In genomic region chr17:34118873-34119248, GRCm38 (mm10) we compare ENCODE assay signal across 8 mouse cellular contexts. TPM values are rescaled to one million over a fixed set of nuclear protein-coding genes. Genes with fewer than 3 reads are reported as not detected.
DNase-seq lines count a peak whose midpoint lies in the region; ATAC-seq and TF ChIP-seq lines count a peak whose summit lies in the region.

No protein-coding gene starts in this region.

- no peak for DNase-seq in lung, adult 2 months
- DNase-seq in lung, postnatal 25 days (ENCODE audit: low spot score) = no peak
- DNase-seq in embryonic facial prominence, embryonic 14.5 days (ENCODE audit: low spot score) = no peak
- DNase-seq in urinary bladder, adult 18-20 months (ENCODE audit: low spot score in 2 of 2) = no peak
- DNase-seq in embryo, embryonic 9.5 days (ENCODE audit: extremely low spot score) = no peak

- H3K4me2 ChIP-seq in embryonic facial prominence, embryonic 14.5 days (ENCODE audit: low read depth, low read length) = peak overlapping the region; percentile 81
- peak overlapping the region; percentile 82 for H3K4me2 ChIP-seq in intestine, embryonic 15.5 days (replicated peaks)
- H3K4me2 ChIP-seq in neural tube, embryonic 13.5 days = peak overlapping the region; percentile 100

- peaks cover 4% of the 10 kb centered on the region; the same call in 1 of the 2 replicates for H3K4me1 ChIP-seq in lung, adult 2 months (ENCODE audit: control insufficient read depth, insufficient read depth, low read length)
- peaks cover 12% of the 10 kb centered on the region for H3K4me1 ChIP-seq in embryonic facial prominence, embryonic 14.5 days (ENCODE audit: control insufficient read depth, insufficient read depth, low read length)
- H3K4me1 ChIP-seq in intestine, embryonic 15.5 days (replicated peaks) = peaks cover 29% of the 10 kb centered on the region
- H3K4me1 ChIP-seq in neural tube, embryonic 13.5 days (replicated peaks) = peaks cover 46% of the 10 kb centered on the region

- peak overlapping the region; percentile 83 for H3K27ac ChIP-seq in embryonic facial prominence, embryonic 14.5 days (replicated peaks; ENCODE audit: low read depth, low read length)
- H3K27ac ChIP-seq in intestine, embryonic 15.5 days = peak overlapping the region; percentile 100
- H3K27ac ChIP-seq in neural tube, embryonic 13.5 days (replicated peaks) = peak overlapping the region; percentile 100

- TF ChIP-seq CTCF in lung, adult 2 months (IDR thresholded peaks at IDR 0.05; ENCODE audit: insufficient read depth, low read length) = no peak

- under 1% methylated on average over 38 of the region's 38 CpGs for WGBS in lung, adult 2 months
- WGBS in embryonic facial prominence, embryonic 14.5 days = 5% methylated on average over 28 of the region's 38 CpGs
- under 1% methylated on average over 37 of the region's 38 CpGs for WGBS in intestine, embryonic 15.5 days
- under 1% methylated on average over 38 of the region's 38 CpGs for WGBS in neural tube, embryonic 13.5 days

- H3K27me3 ChIP-seq in embryonic facial prominence, embryonic 14.5 days (replicated peaks; ENCODE audit: control insufficient read depth, insufficient read depth, low read length) = no peaks in the 10 kb centered on the region
- no peaks in the 10 kb centered on the region for H3K27me3 ChIP-seq in intestine, embryonic 15.5 days (replicated peaks)
- H3K27me3 ChIP-seq in neural tube, embryonic 13.5 days = no peaks in the 10 kb centered on the region

- peaks cover 53% of the 10 kb centered on the region for H3K36me3 ChIP-seq in embryonic facial prominence, embryonic 14.5 days (ENCODE audit: control insufficient read depth, insufficient read depth, low read length)
- peaks cover 38% of the 10 kb centered on the region for H3K36me3 ChIP-seq in intestine, embryonic 15.5 days
- H3K36me3 ChIP-seq in neural tube, embryonic 13.5 days = peaks cover 47% of the 10 kb centered on the region

- no peaks in the 10 kb centered on the region for H3K9me3 ChIP-seq in embryonic facial prominence, embryonic 14.5 days (ENCODE audit: control insufficient read depth, low read length)
- H3K9me3 ChIP-seq in intestine, embryonic 15.5 days = no peaks in the 10 kb centered on the region
- H3K9me3 ChIP-seq in neural tube, embryonic 13.5 days = no peaks in the 10 kb centered on the region

- peak overlapping the region; percentile 72 for H3K4me3 ChIP-seq in lung, adult 2 months (replicated peaks; ENCODE audit: extremely low read depth, low read depth, low read length)
- H3K4me3 ChIP-seq in embryonic facial prominence, embryonic 14.5 days (ENCODE audit: low read depth, low read length) = peak overlapping the region; percentile 92
- H3K4me3 ChIP-seq in intestine, embryonic 15.5 days (replicated peaks) = peak overlapping the region; percentile 92
- peak overlapping the region; percentile 82 for H3K4me3 ChIP-seq in neural tube, embryonic 13.5 days

- peak; percentile 18; the same call in 1 of the 2 replicates for ATAC-seq in embryonic facial prominence, embryonic 14.5 days (ENCODE audit: low read depth)
- ATAC-seq in intestine, embryonic 15.5 days = peak; percentile 31
- no peak for ATAC-seq in neural tube, embryonic 13.5 days (ENCODE audit: low read depth)
- ATAC-seq in cerebellum, adult (ENCODE audit: insufficient number of reproducible peaks, low FRiP score, low TSS enrichment) = no peak

- TF ChIP-seq POLR2A in lung, adult 2 months (IDR thresholded peaks at IDR 0.05; ENCODE audit: borderline replicate concordance, extremely low read depth, low read depth, low read length) = no peak

- H3K9ac ChIP-seq in embryonic facial prominence, embryonic 14.5 days (ENCODE audit: low read depth, low read length) = peak overlapping the region; percentile 85
- H3K9ac ChIP-seq in intestine, embryonic 15.5 days = peak overlapping the region; percentile 93
- H3K9ac ChIP-seq in neural tube, embryonic 13.5 days = peak overlapping the region; percentile 90

RNA-seq across cellular contexts. Expression of gene H2-DMa, which starts 0.5 kb away (rescaled TPM):
- polyA plus RNA-seq in lung, adult 2 months (2012; rRNA removed) = 109 and 118 TPM in 2 replicates
- 13.6 and 14.9 TPM in 2 replicates for polyA plus RNA-seq in embryonic facial prominence, embryonic 14.5 days (2014; fragmentation: Nextera tagmentation; extraction: Ambion mirVana)
- polyA plus RNA-seq in intestine, embryonic 15.5 days (2015; fragmentation: Nextera tagmentation; extraction: Ambion mirVana) = 11.3 and 13.4 TPM in 2 replicates
- 16.0 and 17.7 TPM in 2 replicates for polyA plus RNA-seq in neural tube, embryonic 13.5 days (2015; fragmentation: Nextera tagmentation; extraction: Ambion mirVana)

RNA-seq across cellular contexts. Expression of gene Brd2, which starts 3.6 kb away (rescaled TPM):
- polyA plus RNA-seq in lung, adult 2 months (2012; rRNA removed) = 101 and 140 TPM in 2 replicates
- 103 and 105 TPM in 2 replicates for polyA plus RNA-seq in embryonic facial prominence, embryonic 14.5 days (2014; fragmentation: Nextera tagmentation; extraction: Ambion mirVana)
- polyA plus RNA-seq in intestine, embryonic 15.5 days (2015; fragmentation: Nextera tagmentation; extraction: Ambion mirVana) = 88.2 and 90.7 TPM in 2 replicates
- 137 and 167 TPM in 2 replicates for polyA plus RNA-seq in neural tube, embryonic 13.5 days (2015; fragmentation: Nextera tagmentation; extraction: Ambion mirVana)

RNA-seq across cellular contexts. Expression of gene H2-DMb2, which starts 24.2 kb away (rescaled TPM):
- 33.3 and 38.9 TPM in 2 replicates for polyA plus RNA-seq in lung, adult 2 months (2012; rRNA removed)
- 0.22 and 0.39 TPM in 2 replicates for polyA plus RNA-seq in embryonic facial prominence, embryonic 14.5 days (2014; fragmentation: Nextera tagmentation; extraction: Ambion mirVana)
- 0.68 and 0.83 TPM in 2 replicates for polyA plus RNA-seq in intestine, embryonic 15.5 days (2015; fragmentation: Nextera tagmentation; extraction: Ambion mirVana)
- not detected in 2 replicates for polyA plus RNA-seq in neural tube, embryonic 13.5 days (2015; fragmentation: Nextera tagmentation; extraction: Ambion mirVana)

RNA-seq across cellular contexts. Expression of gene H2-Oa, which starts 26.7 kb away (rescaled TPM):
- polyA plus RNA-seq in lung, adult 2 months (2012; rRNA removed) = 14.1 and 19.8 TPM in 2 replicates
- polyA plus RNA-seq in embryonic facial prominence, embryonic 14.5 days (2014; fragmentation: Nextera tagmentation; extraction: Ambion mirVana) = 0.36 and 0.76 TPM in 2 replicates
- polyA plus RNA-seq in intestine, embryonic 15.5 days (2015; fragmentation: Nextera tagmentation; extraction: Ambion mirVana) = 0.66 and 0.85 TPM in 2 replicates
- polyA plus RNA-seq in neural tube, embryonic 13.5 days (2015; fragmentation: Nextera tagmentation; extraction: Ambion mirVana) = 0.24 and 0.41 TPM in 2 replicates

RNA-seq across cellular contexts. Expression of gene H2-DMb1, which starts 34.0 kb away (rescaled TPM):
- 146 and 187 TPM in 2 replicates for polyA plus RNA-seq in lung, adult 2 months (2012; rRNA removed)
- 2.8 and 4.3 TPM in 2 replicates for polyA plus RNA-seq in embryonic facial prominence, embryonic 14.5 days (2014; fragmentation: Nextera tagmentation; extraction: Ambion mirVana)
- 3.2 TPM in 2 replicates for polyA plus RNA-seq in intestine, embryonic 15.5 days (2015; fragmentation: Nextera tagmentation; extraction: Ambion mirVana)
- polyA plus RNA-seq in neural tube, embryonic 13.5 days (2015; fragmentation: Nextera tagmentation; extraction: Ambion mirVana) = not detected in 2 replicates

Comparison
In these comparisons a context has a peak if more than half of its experiments do, and no peak if none do; other contexts are left out.
1. ATAC-seq: peak in embryonic facial prominence, embryonic 14.5 days (single experiment) and intestine, embryonic 15.5 days (single experiment); none in neural tube, embryonic 13.5 days (single experiment) and cerebellum, adult (single experiment).
2. RNA of gene H2-DMb2, which starts 24.2 kb away (polyA plus RNA-seq): 33.3 to 38.9 TPM in lung, adult 2 months; 0.68 to 0.83 TPM in intestine, embryonic 15.5 days, 0.22 to 0.39 TPM in embryonic facial prominence, embryonic 14.5 days and not detected in neural tube, embryonic 13.5 days; every median in the first group is over 10 times any median in the second.
3. Peak in every context shown above with its lines, with median percentiles within 50 percentile points of each other: H3K4me3 ChIP-seq, H3K27ac ChIP-seq, H3K4me2 ChIP-seq and H3K9ac ChIP-seq.